15 mouse cellular contexts compared by ENCODE assay signal in the genomic region with DNA sequence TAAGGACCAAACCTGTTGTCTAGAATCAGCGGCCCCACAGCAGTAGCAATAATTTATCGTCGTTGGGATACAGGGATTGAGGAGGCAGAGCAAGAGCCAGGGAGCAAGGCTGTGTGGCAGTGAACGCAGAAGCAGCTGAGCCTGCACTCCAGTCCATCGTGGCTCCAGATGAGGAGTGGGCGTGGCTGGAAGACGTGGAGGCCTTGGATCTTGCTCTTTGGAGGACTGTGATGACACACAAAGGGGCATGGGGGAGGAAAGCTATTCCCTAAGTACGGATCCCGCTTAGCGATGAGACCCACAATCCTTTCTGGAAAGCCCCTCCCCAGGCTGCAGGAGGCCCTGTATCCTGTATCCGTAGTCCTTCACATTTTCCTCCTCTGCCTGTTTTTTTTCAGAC. TPM values are rescaled to one million over a fixed set of nuclear protein-coding genes. Genes with fewer than 3 reads are reported as not detected.
"Had no signal": no experiment of that assay in that cellular context is flagged by ENCODE, and none has a peak within 500 bp of the region (broad histone marks: within the 10 kb centered on the region; RNA-seq: fewer than 3 reads in every experiment).

No protein-coding gene starts in this region.

- DNase-seq: kidney, adult 2 months; lung, embryonic 14.5 days; lung, postnatal 14 days; right cerebral cortex, postnatal 4 days; spleen, adult 18-20 months; thymus, adult 18-20 months; thymus, postnatal 14 days had no signal

RNA-seq across cellular contexts. Expression of a gene that starts 4.0 kb away (rescaled TPM):
- total RNA-seq: layer of hippocampus, postnatal 25 days; megakaryocyte-erythroid progenitor cell, adult 5-6 weeks had no signal
- polyA plus RNA-seq: midbrain, embryonic 12.5 days had no signal

RNA-seq across cellular contexts. Expression of a gene that starts 49.3 kb away (rescaled TPM):
- total RNA-seq: megakaryocyte-erythroid progenitor cell, adult 5-6 weeks had no signal
- polyA plus RNA-seq: kidney, postnatal 0 days; limb, embryonic 10.5 days; liver, embryonic 11.5 days; liver, embryonic 15.5 days; lung, embryonic 14.5 days; macrophage had no signal
